Mouse (Mus musculus): Measurements from ENCODE around the gene Slitrk4. TPM values are rescaled to one million over a fixed set of nuclear protein-coding genes. Genes with fewer than 3 reads are reported as not detected.

Gene Slitrk4
- 0.02 TPM in 2 replicates for polyA plus RNA-seq (2012; rRNA removed)

DNA sequence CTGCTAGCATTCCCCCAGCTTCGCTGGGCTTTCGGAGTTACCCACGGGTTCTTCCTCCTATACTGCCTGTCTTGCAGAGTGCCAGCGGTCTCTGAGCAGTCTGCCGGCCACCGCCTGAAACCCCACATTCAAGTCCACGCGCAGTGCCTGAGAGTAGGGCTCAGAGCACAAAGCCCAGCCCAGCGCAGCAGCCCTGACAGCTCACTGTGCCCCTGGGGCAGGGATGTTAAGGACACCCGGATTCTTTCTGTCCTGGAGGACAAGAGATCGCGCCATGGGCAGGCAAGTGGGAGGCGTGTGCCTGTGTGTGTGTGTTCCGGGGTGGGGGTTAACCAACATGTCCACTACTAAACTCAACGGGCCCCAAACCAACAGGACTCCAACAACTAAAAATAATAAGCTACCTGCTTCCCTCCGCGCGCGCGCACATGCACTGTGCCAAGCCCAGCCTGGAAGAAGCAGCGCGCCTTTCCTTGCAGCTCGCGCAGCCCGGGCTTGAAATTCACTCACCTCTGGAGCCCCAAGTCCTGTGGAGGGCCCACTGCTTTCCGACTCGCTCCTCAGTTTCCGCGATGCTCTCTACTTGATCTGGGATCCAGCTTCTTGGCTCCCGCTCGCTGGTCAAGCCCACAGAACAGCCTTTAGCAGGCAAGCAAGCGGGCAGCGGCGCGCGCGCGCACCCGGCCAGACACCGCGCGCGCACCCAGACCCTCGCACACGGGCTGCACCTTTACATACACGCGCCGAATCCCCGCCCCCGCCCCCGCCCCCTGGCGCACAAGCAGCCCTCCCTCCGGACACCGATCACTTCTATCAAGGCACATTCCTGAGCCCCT is at the start of gene Slitrk4:
Gene Slitrk4 (minus strand): TSS at position 707 of the 836 bp plus-strand sequence.

Other genes with a start within 250 kb of the Slitrk4 start
- gene Gm6760, start 124.8 kb downstream of the Slitrk4 start, polyA plus RNA-seq (2012; rRNA removed) = not detected in 2 replicates
- not detected in 2 replicates for gene 3830417A13Rik, start 103.4 kb downstream of the Slitrk4 start, polyA plus RNA-seq (2012; rRNA removed)